ENCODE assay signal across 9 mouse cellular contexts in the genomic region with DNA sequence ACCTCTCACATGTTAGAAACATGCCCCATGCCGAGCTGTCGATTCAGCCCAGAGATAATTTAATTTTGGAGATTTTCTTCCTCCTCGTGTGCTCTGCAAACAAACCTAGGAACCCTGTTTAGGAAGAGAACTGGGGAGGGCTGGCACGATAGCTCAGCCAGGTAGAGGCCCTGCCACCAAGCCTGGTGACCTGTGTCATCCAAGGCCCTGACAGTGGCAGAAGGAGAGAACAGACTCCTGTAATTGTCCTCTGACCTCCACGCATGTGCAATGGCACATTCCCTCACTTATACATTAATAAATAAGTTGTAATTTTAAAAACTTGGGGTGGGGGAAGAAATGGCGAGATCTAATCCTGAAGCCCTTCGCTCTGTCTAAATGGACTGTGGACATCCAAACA.
A peak's percentile ranks its signal among the peaks of the same experiment; 100 is the strongest.
DNase-seq lines count a peak whose midpoint lies in the region; ATAC-seq lines count a peak whose summit lies in the region.
"Had no signal": no experiment of that assay in that cellular context is flagged by ENCODE, and none has a peak within 500 bp of the region (broad histone marks: within the 10 kb centered on the region; RNA-seq: fewer than 3 reads in every experiment).

No protein-coding gene starts in this region.

- no peaks in the 10 kb centered on the region for H3K27me3 ChIP-seq in forebrain, embryonic 11.5 days (ENCODE audit: control insufficient read depth, insufficient read depth, low read length)
- no peaks in the 10 kb centered on the region for H3K27me3 ChIP-seq in forebrain, embryonic 16.5 days (replicated peaks; ENCODE audit: control insufficient read depth, insufficient read depth, low read length)
- no peaks in the 10 kb centered on the region for H3K27me3 ChIP-seq in neural tube, embryonic 13.5 days
- H3K27me3 ChIP-seq in liver, embryonic 16.5 days (ENCODE audit: control insufficient read depth, insufficient read depth, low read depth, low read length), result no peaks in the 10 kb centered on the region

- WGBS in forebrain, embryonic 11.5 days, result 61% methylated on average over 7 of the region's 7 CpGs
- WGBS in forebrain, embryonic 16.5 days, result 63% methylated on average over 7 of the region's 7 CpGs
- 81% methylated on average over 7 of the region's 7 CpGs for WGBS in neural tube, embryonic 13.5 days
- WGBS in liver, embryonic 16.5 days (ENCODE audit: insufficient replicate concordance), result 51% methylated on average over 7 of the region's 7 CpGs

- H3K4me3 ChIP-seq in forebrain, embryonic 11.5 days (ENCODE audit: low read depth, low read length), result no peak overlapping the region
- no peak overlapping the region for H3K4me3 ChIP-seq in forebrain, embryonic 16.5 days (replicated peaks; ENCODE audit: low read length)
- H3K4me3 ChIP-seq in neural tube, embryonic 13.5 days, result no peak overlapping the region
- no peak overlapping the region for H3K4me3 ChIP-seq in liver, embryonic 16.5 days (ENCODE audit: low read depth, low read length)
- H3K4me3 ChIP-seq: left cerebral cortex, adult 2 months had no signal

- no peaks in the 10 kb centered on the region for H3K36me3 ChIP-seq in forebrain, embryonic 11.5 days (ENCODE audit: control insufficient read depth, insufficient read depth, low read length)
- no peaks in the 10 kb centered on the region for H3K36me3 ChIP-seq in forebrain, embryonic 16.5 days (ENCODE audit: control insufficient read depth, insufficient read depth)
- no peaks in the 10 kb centered on the region for H3K36me3 ChIP-seq in neural tube, embryonic 13.5 days
- no peaks in the 10 kb centered on the region for H3K36me3 ChIP-seq in liver, embryonic 16.5 days (ENCODE audit: control insufficient read depth, insufficient read depth)

- no peak for DNase-seq in forebrain, embryonic 11.5 days (ENCODE audit: low spot score)
- DNase-seq in neural tube, embryonic 10.5 days (ENCODE audit: extremely low spot score, low spot score), result no peak
- DNase-seq in cerebellum, adult 18-20 months, result no peak
- DNase-seq in lung, postnatal 25 days (ENCODE audit: low spot score), result no peak
- no peak for DNase-seq in cerebellum, postnatal 10 days

- no peaks in the 10 kb centered on the region for H3K9me3 ChIP-seq in forebrain, embryonic 11.5 days (ENCODE audit: control insufficient read depth, low read length)
- no peaks in the 10 kb centered on the region for H3K9me3 ChIP-seq in forebrain, embryonic 16.5 days (ENCODE audit: control insufficient read depth, low read length)
- H3K9me3 ChIP-seq in neural tube, embryonic 13.5 days, result no peaks in the 10 kb centered on the region
- no peaks in the 10 kb centered on the region for H3K9me3 ChIP-seq in liver, embryonic 16.5 days (replicated peaks; ENCODE audit: control insufficient read depth, low read length)

- ATAC-seq in forebrain, embryonic 11.5 days (replicated peaks; ENCODE audit: low FRiP score), result peak; percentile 11; the same call in 1 of the 2 replicates
- no peak for ATAC-seq in forebrain, embryonic 16.5 days
- ATAC-seq in neural tube, embryonic 13.5 days (ENCODE audit: low read depth), result no peak; the same call in 1 of the 2 replicates
- ATAC-seq in liver, embryonic 16.5 days (ENCODE audit: low read depth), result no peak; the same call in 1 of the 2 replicates

- no peak overlapping the region for H3K4me2 ChIP-seq in forebrain, embryonic 11.5 days (ENCODE audit: low read depth, low read length, severe bottlenecking)
- H3K4me2 ChIP-seq in forebrain, embryonic 16.5 days (ENCODE audit: low read length), result no peak overlapping the region
- no peak overlapping the region for H3K4me2 ChIP-seq in neural tube, embryonic 13.5 days
- H3K4me2 ChIP-seq in liver, embryonic 16.5 days (ENCODE audit: low read depth, low read length), result no peak overlapping the region

- H3K9ac ChIP-seq in forebrain, embryonic 11.5 days (ENCODE audit: low read length), result no peak overlapping the region
- no peak overlapping the region for H3K9ac ChIP-seq in forebrain, embryonic 16.5 days (replicated peaks; ENCODE audit: low read depth, low read length)
- no peak overlapping the region for H3K9ac ChIP-seq in neural tube, embryonic 13.5 days
- H3K9ac ChIP-seq in liver, embryonic 16.5 days (ENCODE audit: low read depth, low read length), result no peak overlapping the region

- peaks cover 11% of the 10 kb centered on the region for H3K4me1 ChIP-seq in forebrain, embryonic 11.5 days (replicated peaks; ENCODE audit: control insufficient read depth, insufficient read depth, low read length)
- peaks cover 15% of the 10 kb centered on the region for H3K4me1 ChIP-seq in forebrain, embryonic 16.5 days (replicated peaks; ENCODE audit: control insufficient read depth, insufficient read depth, low read length)
- peaks cover 25% of the 10 kb centered on the region for H3K4me1 ChIP-seq in neural tube, embryonic 13.5 days (replicated peaks)
- H3K4me1 ChIP-seq in liver, embryonic 16.5 days (ENCODE audit: control insufficient read depth, low read depth, low read length), result peaks cover 1% of the 10 kb centered on the region; the same call in 1 of the 2 replicates

- H3K27ac ChIP-seq in forebrain, embryonic 11.5 days (ENCODE audit: low read depth, low read length), result peak overlapping the region; percentile 70
- no peak overlapping the region for H3K27ac ChIP-seq in forebrain, embryonic 16.5 days (ENCODE audit: low read length)
- peak overlapping the region; percentile 77 for H3K27ac ChIP-seq in neural tube, embryonic 13.5 days (replicated peaks)
- peak overlapping the region; percentile 78 for H3K27ac ChIP-seq in liver, embryonic 16.5 days (ENCODE audit: low read length)
- H3K27ac ChIP-seq: left cerebral cortex, adult 2 months had no signal
